Mouse (Mus musculus): Measurements from ENCODE around the gene Ambra1.
"Not testable (repeated sequence)": the region's sequence is repeated elsewhere in the genome, so short reads cannot be mapped to it uniquely, and the experiment has no call there.

Gene Ambra1

GRCm38 (mm10) chr2:91729971-91730821 is at the start of gene Ambra1:
TSS of gene Ambra1 (plus strand) at chr2:91730134.
- peak; percentile 86 for DNase-seq (ENCODE audit: low spot score)

- DNase-seq (ENCODE audit: low spot score): no peak
Measured at GRCm38 (mm10) chr2:91682850-91683249, 47.1 kb upstream of the Ambra1 start.

GRCm38 (mm10) chr2:91683919-91684318 is 46.0 kb upstream of the Ambra1 start:
- DNase-seq (ENCODE audit: low spot score): no peak

GRCm38 (mm10) chr2:91689452-91689851 is 40.5 kb upstream of the Ambra1 start:
- no peak for DNase-seq (ENCODE audit: low spot score)

- no peak for DNase-seq (ENCODE audit: low spot score)
Measured at GRCm38 (mm10) chr2:91695436-91696224, 34.3 kb upstream of the Ambra1 start.

- no peak for DNase-seq (ENCODE audit: low spot score)
Measured at GRCm38 (mm10) chr2:91696225-91696590, 33.7 kb upstream of the Ambra1 start.

GRCm38 (mm10) chr2:91699225-91699624 is 30.7 kb upstream of the Ambra1 start:
- DNase-seq (ENCODE audit: low spot score): no peak

GRCm38 (mm10) chr2:91701366-91701765 is 28.6 kb upstream of the Ambra1 start:
- no peak for DNase-seq (ENCODE audit: low spot score)

GRCm38 (mm10) chr2:91705736-91706135 is 24.2 kb upstream of the Ambra1 start:
- DNase-seq (ENCODE audit: low spot score): no peak

GRCm38 (mm10) chr2:91706456-91706855 is 23.5 kb upstream of the Ambra1 start:
- no peak for DNase-seq (ENCODE audit: low spot score)

GRCm38 (mm10) chr2:91708361-91708760 is 21.6 kb upstream of the Ambra1 start:
- no peak for DNase-seq (ENCODE audit: low spot score)

- peak; percentile 94 for DNase-seq (ENCODE audit: low spot score)
Measured at GRCm38 (mm10) chr2:91710272-91711234, 19.4 kb upstream of the Ambra1 start, which contains the start of the genes Atg13 and Harbi1. TSS of gene Atg13 (minus strand) at chr2:91710576. TSS of gene Harbi1 (plus strand) at chr2:91710852.

- DNase-seq (ENCODE audit: low spot score): peak; percentile 20
Measured at GRCm38 (mm10) chr2:91711256-91711925, 18.5 kb upstream of the Ambra1 start.

GRCm38 (mm10) chr2:91714921-91715320 is 15.0 kb upstream of the Ambra1 start:
- DNase-seq (ENCODE audit: low spot score): no peak

GRCm38 (mm10) chr2:91718276-91718675 is 11.7 kb upstream of the Ambra1 start:
- DNase-seq (ENCODE audit: low spot score): no peak

GRCm38 (mm10) chr2:91723382-91723781 is 6.6 kb upstream of the Ambra1 start:
- DNase-seq (ENCODE audit: low spot score): no peak

- DNase-seq (ENCODE audit: low spot score): no peak
Measured at GRCm38 (mm10) chr2:91723951-91724350, 6.0 kb upstream of the Ambra1 start.

- DNase-seq (ENCODE audit: low spot score): no peak
Measured at GRCm38 (mm10) chr2:91724716-91725115, 5.2 kb upstream of the Ambra1 start.

- DNase-seq (ENCODE audit: low spot score): not testable (repeated sequence)
Measured at GRCm38 (mm10) chr2:91725476-91725875, 4.5 kb upstream of the Ambra1 start.

GRCm38 (mm10) chr2:91727011-91727410 is 2.9 kb upstream of the Ambra1 start:
- no peak for DNase-seq (ENCODE audit: low spot score)

- DNase-seq (ENCODE audit: low spot score): no peak
Measured at GRCm38 (mm10) chr2:91729571-91729970, 363 bp upstream of the Ambra1 start.

Data from T-cell, adult 2 months (primary cell).